Mouse (Mus musculus) cortical plate, adult 2 months (tissue): ENCODE measurements around the gene Ankrd55. TPM values are rescaled to one million over a fixed set of nuclear protein-coding genes. Genes with fewer than 3 reads are reported as not detected.
"Not testable (repeated sequence)": the region's sequence is repeated elsewhere in the genome, so short reads cannot be mapped to it uniquely, and the experiment has no call there.

Source experiments
- H3K27ac ChIP-seq: fragments of 200-500 bp; 2 replicates; pipeline ENCODE4 v1.5.1; 2012; ENCODE audit warnings: low read length, control low read depth, inconsistent platforms; ENCODE audit not compliant: insufficient read depth
- H3K4me1 ChIP-seq: fragments of 200-500 bp; 2 replicates; pipeline ENCODE4 v1.6.1; 2011; ENCODE audit warnings: low read length; ENCODE audit not compliant: control insufficient read depth, insufficient read depth
- H3K4me3 ChIP-seq: fragments of 200-500 bp; 2 replicates; pipeline ENCODE4 v1.5.1; 2011; ENCODE audit warnings: mild to moderate bottlenecking, low read length, control low read depth; ENCODE audit not compliant: insufficient read depth
- CTCF ChIP-seq: fragments of 200-500 bp; IDR thresholded peaks from 2 replicates; pipeline ENCODE4 v1.5.1; 2011; ENCODE audit warnings: mild to moderate bottlenecking, control low read depth, low read length; ENCODE audit not compliant: insufficient read depth; ENCODE audit errors: extremely low read depth
- POLR2A ChIP-seq: fragments of 200-500 bp; IDR thresholded peaks from 2 replicates; pipeline ENCODE4 v1.6.1; 2011; ENCODE audit warnings: mild to moderate bottlenecking, low read length, control low read depth; ENCODE audit not compliant: insufficient read depth; ENCODE audit errors: extremely low read depth
- polyA plus RNA-seq: library from polyadenylated mRNA; depleted of rRNA; stranded (reverse); fragments of >200 nt; gene quantifications from 2 replicates; pipeline ENCODE4 v1.2.3, GENCODE M21; 2012

The Ankrd55 gene
- polyA plus RNA-seq, 1 experiment = 2.6 TPM

- no peak overlapping the region for H3K27ac ChIP-seq
- no peak for TF ChIP-seq POLR2A
- TF ChIP-seq CTCF = no peak
- H3K4me1 ChIP-seq = no peaks in the 10 kb centered on the region
- no peak overlapping the region for H3K4me3 ChIP-seq
Observed at GRCm38 (mm10) chr13:112412824-112413223, 124.6 kb downstream of the Ankrd55 start.

- TF ChIP-seq POLR2A = no peak
- no peak for TF ChIP-seq CTCF
- H3K27ac ChIP-seq = no peak overlapping the region
- no peak overlapping the region for H3K4me3 ChIP-seq
- no peaks in the 10 kb centered on the region for H3K4me1 ChIP-seq
Observed at GRCm38 (mm10) chr13:112413611-112414010, 125.4 kb downstream of the Ankrd55 start.

DNA sequence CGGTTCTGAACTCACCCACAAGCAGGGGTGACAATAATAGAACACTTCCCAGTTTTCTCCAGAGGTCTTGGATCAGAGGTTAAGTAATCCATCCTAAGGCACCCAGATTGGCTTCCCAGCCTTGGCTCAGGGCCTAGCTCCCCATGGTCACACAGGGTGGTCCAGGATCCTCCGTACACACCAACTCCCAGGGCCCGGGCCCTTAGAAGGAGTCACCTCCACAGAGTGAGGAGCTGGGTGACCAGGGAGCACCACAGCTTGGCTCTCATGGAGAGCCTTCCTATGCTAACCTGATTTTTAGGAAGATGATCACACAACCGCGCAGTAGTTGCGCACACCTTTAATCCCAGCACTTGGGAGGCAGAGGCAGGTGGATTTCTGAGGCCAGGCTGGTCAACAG is 127.6 kb downstream of the Ankrd55 start:
- Histone ChIP-seq H3K4me3 (no peak overlapping the region), H3K4me1 (no peaks in the 10 kb centered on the region), H3K27ac (no peak overlapping the region)
- no peak for TF ChIP-seq POLR2A
- TF ChIP-seq CTCF = no peak

- Histone ChIP-seq H3K27ac (no peak overlapping the region), H3K4me3 (no peak overlapping the region), H3K4me1 (no peaks in the 10 kb centered on the region)
- TF ChIP-seq POLR2A = no peak
- no peak for TF ChIP-seq CTCF
Observed at GRCm38 (mm10) chr13:112416410-112417162, 128.3 kb downstream of the Ankrd55 start.

GRCm38 (mm10) chr13:112417163-112417523 is 128.9 kb downstream of the Ankrd55 start:
- TF ChIP-seq POLR2A = no peak
- no peak for TF ChIP-seq CTCF
- no peak overlapping the region for H3K27ac ChIP-seq
- H3K4me3 ChIP-seq = no peak overlapping the region
- no peaks in the 10 kb centered on the region for H3K4me1 ChIP-seq

- no peaks in the 10 kb centered on the region for H3K4me1 ChIP-seq
- no peak for TF ChIP-seq CTCF
- TF ChIP-seq POLR2A = no peak
- no peak overlapping the region for H3K27ac ChIP-seq
- H3K4me3 ChIP-seq = no peak overlapping the region
Observed at GRCm38 (mm10) chr13:112417861-112418423, 129.7 kb downstream of the Ankrd55 start.

DNA sequence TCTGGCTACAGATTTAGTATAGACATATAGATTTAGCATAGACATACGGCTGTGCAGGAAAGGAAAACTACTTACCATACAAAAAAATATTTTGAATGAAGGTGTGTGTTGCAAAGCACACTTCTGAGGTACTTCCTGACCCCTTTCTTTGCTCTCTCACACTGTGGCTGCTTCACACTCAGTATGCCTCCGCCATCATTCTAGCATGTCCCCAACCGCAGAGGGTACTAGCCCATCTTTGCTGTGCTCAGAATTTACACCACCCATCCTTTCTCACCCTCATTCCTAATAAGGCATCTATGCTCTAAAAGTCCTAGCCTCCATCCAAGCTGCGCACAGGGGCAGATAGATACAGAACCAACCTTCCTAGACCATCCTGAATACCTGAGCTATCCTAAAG is 130.3 kb downstream of the Ankrd55 start:
- Histone ChIP-seq H3K4me1 (no peaks in the 10 kb centered on the region), H3K27ac (no peak overlapping the region), H3K4me3 (no peak overlapping the region)
- TF ChIP-seq CTCF = no peak
- no peak for TF ChIP-seq POLR2A

GRCm38 (mm10) chr13:112424212-112424611 is 136.0 kb downstream of the Ankrd55 start:
- Histone ChIP-seq H3K27ac (no peak overlapping the region), H3K4me3 (no peak overlapping the region), H3K4me1 (no peaks in the 10 kb centered on the region)
- TF ChIP-seq CTCF (no peak), POLR2A (no peak)

GRCm38 (mm10) chr13:112424635-112425034 is 136.4 kb downstream of the Ankrd55 start:
- H3K4me1 ChIP-seq = no peaks in the 10 kb centered on the region
- H3K4me3 ChIP-seq = no peak overlapping the region
- H3K27ac ChIP-seq = no peak overlapping the region
- TF ChIP-seq CTCF = no peak
- no peak for TF ChIP-seq POLR2A

DNA sequence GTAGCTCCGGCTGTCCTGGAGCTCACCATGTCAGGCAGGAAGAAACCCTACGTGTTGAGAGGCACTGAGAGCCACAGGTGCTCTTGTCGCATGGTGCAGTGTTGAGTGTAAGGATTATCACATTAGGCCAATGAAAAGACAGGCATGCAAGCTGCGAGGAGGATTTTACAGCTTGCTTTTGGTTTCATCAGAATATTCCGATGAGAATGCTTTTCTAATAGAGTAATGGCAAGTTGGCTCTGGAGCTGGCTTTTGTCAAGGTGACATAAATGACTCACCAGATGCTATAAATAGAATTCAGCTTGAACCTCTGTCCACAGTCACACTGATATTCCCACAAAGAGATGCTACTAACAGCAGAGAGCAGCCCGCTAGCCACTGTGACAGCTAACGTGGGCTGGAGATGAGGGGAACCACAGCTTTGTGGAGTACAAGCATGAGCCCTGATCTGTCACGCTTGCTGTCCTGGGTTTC is 137.0 kb downstream of the Ankrd55 start:
- TF ChIP-seq POLR2A = no peak
- no peak for TF ChIP-seq CTCF
- Histone ChIP-seq H3K4me1 (no peaks in the 10 kb centered on the region), H3K27ac (no peak overlapping the region), H3K4me3 (no peak overlapping the region)

GRCm38 (mm10) chr13:112426265-112427135 is 138.2 kb downstream of the Ankrd55 start:
- Histone ChIP-seq H3K4me3 (no peak overlapping the region), H3K27ac (no peak overlapping the region), H3K4me1 (no peaks in the 10 kb centered on the region)
- TF ChIP-seq CTCF (no peak), POLR2A (no peak)

GRCm38 (mm10) chr13:112427136-112427470 is 138.9 kb downstream of the Ankrd55 start:
- not testable (repeated sequence) for H3K4me1 ChIP-seq, H3K27ac ChIP-seq, H3K4me3 ChIP-seq
